Mouse (Mus musculus): Measurements from ENCODE around the gene Dhx33. TPM values are rescaled to one million over a fixed set of nuclear protein-coding genes. Genes with fewer than 3 reads are reported as not detected.

The Dhx33 gene
- total RNA-seq (2021): 10 to 100 TPM; 18.8 to 20.6 TPM
- long read RNA-seq, experiment 1, full-length matches to known transcripts: 8 of 12 reads
- long read RNA-seq, experiment 1, partial matches to known transcripts: 2 of 12 reads
- long read RNA-seq, experiment 1, other reads (novel, unspliced or antisense): 2 of 12 reads
- long read RNA-seq, experiment 2, full-length matches to known transcripts: 6 of 10 reads
- long read RNA-seq, experiment 2, partial matches to known transcripts: 0 of 10 reads
- long read RNA-seq, experiment 2, other reads (novel, unspliced or antisense): 4 of 10 reads

DNA sequence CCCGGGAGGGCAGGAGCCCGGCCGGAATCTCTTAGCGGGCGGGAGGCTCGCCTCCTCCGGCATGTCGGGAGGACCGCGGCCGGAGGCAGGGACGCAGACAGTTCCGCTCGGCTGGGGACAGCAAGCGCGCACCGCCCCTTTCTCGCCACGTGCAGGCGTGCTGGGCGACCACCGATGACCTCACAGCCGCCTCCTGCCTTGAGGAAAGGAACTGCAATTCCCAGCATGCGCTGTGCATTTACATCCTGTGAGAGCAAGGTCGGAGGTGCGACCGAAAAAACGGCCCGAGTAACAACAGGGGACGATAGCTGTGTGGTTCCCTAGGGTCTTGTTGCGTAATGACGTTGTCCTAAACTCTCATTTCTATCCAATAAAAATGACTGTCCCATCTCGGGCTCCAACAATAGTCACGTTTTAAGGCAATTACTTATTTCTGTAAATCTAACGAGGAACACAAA is at the start of gene Dhx33:
Gene Dhx33, minus strand, starts transcription at position 122 of the 458 bp plus-strand sequence.
- peak; percentile 97 to 98 for DNase-seq (ENCODE audit: low spot score in 2 of 2)
- intact Hi-C loops (cut with DNase I): loop anchor here (1.0 kb wide), 1 partner anchor 21 kb away; the partner anchor contains the start of gene C1qbp

DNA sequence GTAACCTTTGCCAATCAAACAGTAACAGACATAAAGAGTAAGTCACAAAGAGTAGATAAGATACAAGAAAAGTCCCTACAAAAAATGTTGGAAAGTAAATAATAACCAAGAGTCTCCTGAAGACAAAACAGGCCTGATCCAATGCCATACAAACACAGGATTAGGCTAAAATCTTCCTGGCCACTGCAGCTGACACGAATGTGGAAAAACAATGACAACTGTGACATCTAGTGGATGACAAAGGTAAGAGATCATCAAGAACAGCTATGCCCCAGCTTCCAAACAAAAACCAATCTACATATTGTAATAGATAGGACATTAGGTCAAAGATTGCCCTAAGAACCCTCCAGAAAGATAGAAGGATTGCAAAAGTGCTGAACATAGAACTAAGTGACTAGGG is 48.3 kb upstream of the Dhx33 start:
- DNase-seq (ENCODE audit: low spot score in 2 of 2): peak; percentile 30 to 60
- intact Hi-C loops (cut with DNase I): loop anchor here (5.0 kb wide), 1 partner anchor 35 kb away; the partner anchor contains the start of genes Derl2 and Mis12

DNA sequence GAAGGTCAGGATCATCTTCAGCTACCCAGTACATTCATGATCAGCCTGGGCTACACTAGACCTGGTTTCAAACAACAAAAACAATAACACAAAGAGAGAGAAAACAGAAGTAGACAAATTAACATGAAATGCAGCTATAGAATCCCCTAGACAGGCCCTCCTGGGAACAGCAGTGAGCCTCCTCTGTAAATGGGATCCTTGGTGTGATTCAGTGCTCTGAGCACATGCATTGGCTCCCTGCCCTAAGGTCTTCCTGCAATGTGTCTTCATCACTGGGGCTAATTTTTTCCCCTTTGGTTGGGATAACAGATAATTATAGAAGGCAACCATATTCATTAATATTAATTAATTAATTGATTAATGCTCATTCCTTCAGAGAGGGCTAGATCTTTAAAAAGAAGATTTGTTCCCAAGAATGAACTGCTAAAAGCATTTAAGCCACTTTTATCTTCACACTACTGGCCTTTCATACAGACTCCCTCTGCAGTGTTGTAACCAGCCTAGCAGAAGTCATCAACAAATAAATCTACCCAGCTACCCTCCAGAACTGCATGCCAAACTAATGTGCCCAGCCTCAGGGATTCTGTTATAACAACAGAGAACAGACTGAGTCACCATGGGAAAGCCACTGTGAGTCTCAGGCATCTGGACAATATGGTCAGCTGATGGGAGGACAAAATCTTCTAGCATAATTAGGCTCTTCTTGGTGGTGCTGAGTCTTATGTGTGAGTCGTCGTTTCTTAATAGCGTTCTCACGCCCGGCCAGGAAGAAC is 35.5 kb upstream of the Dhx33 start:
- no peak for DNase-seq (ENCODE audit: low spot score in 2 of 2)
- intact Hi-C loops (cut with DNase I): loop anchor here (10.0 kb wide), 1 partner anchor 285 kb away; no protein-coding TSS in a partner anchor

DNA sequence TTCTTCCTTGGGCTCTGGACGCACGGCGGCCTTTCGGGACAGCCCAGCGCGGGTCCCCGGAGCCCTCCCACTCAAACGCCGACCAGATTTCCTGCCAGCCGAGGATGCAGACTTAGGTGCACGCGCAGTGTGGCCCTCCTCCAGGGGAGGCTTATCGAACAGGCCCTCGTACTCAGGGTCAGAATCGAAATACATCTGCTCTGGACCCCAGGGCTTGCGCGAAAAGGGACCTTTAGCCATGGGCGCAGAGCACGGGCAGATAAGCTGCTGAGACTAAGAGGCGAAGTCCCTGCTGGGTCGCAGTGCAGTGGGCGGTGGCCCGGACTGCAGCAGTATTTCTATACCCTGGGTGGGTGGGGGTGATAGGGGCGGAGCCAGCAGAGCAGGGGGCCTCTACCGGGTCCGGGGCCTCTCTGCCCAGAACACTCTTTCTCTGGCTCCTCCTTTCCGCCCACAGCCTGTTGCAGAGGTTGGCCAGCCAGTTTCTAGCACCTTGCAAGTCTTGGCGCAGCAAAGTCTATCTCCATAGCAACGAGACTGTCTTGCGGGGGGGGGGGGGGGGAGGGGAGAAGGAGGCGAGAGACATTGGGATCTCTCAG is 29.0 kb upstream of the Dhx33 start, which contains the start of gene 6330403K07Rik:
Gene 6330403K07Rik, minus strand, starts transcription at position 351 of the 599 bp plus-strand sequence.
- intact Hi-C loops (cut with DNase I): loop anchor here (10.0 kb wide), 1 partner anchor 292 kb away; no protein-coding TSS in a partner anchor
- DNase-seq (ENCODE audit: low spot score in 2 of 2): peak; percentile 66 to 81

DNA sequence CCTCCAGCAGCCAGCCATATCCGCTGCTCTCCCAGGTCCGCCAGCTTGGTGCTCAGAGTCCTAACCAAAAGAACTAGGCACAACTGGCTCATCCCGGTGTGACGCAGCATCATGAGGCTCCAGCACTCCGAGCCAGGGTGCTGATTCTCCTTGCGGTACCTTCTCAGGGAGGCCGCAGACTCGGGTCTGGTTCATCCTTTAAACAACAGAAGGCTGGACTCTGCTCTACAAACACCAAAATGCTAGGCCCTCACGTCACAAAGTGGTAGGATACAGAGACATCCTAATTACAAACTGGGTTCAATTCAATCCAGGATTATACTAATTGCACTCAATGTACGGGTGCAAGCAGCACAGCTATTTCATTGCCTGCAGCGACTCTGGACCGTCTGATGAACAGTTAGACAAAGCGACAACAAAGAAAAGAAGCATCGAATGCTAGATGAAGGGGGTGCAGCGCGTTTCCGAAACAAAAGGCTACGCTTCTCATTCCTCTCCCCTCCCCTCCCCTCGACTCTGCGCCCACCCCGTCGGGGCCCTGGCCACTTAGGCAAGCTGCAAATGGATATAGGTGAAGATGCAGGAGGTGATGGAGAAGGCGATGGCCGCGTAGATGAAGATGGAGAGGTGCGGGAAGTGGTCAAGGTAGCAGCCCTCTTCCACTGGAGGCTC is 28.4 kb upstream of the Dhx33 start:
- peak; percentile 47 to 49 for DNase-seq (ENCODE audit: low spot score in 2 of 2)
- intact Hi-C loops (cut with DNase I): loop anchor here (10.0 kb wide), 1 partner anchor 292 kb away; no protein-coding TSS in a partner anchor

DNA sequence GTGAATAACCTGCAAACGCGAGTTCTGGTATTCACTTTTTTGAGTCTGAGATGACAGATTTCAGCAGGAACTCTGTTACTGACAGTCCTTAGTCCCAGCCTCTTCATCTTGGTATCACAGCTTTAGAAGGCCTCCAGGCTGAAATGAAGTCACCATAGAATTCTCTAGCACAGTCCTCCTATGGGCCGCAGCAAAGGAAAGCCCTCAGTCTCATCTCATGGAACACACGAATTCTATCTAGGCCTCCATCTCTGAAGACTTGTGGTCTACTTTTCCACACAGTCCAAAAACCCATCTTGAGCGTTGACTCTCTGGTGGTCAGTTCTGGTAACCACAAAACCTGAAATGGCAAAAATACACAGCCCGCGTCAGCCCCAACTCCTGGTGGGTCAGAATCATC is 27.8 kb upstream of the Dhx33 start:
- DNase-seq (ENCODE audit: low spot score in 2 of 2): no peak
- intact Hi-C loops (cut with DNase I): loop anchor here (10.0 kb wide), 1 partner anchor 293 kb away; no protein-coding TSS in a partner anchor

DNA sequence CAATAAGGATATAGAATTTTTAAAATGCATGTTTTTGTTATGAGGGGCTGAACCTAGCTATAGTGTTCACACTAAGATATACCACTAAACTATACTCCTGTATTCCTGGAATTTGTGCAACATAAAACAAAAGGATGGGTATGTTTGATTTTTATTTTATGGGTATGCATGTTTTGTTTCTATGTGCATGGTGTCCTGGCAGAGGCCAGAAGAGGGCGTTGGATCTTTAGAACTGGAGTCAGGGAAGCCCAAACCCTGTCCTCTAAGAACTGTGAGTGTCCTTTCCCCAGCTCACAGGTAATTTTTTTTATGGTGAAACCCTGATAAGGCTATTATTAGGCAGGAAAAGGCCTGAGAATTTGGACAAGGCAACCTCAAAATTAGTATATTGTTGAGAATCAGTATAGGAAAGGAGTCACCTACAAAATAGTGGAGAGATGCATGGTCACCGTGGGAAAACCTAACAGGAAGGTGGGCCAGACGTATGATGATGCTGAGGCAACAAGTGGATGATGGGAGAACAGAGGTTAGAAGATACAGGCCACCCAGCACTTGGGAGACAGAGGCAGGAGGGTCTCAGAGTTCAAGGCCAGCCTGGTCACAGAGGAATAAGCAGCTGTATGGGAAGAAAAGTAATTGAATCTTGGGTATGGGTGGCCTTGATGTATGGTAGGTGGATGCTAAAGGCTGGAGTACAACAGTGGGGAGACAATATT is 25.3 kb upstream of the Dhx33 start:
- DNase-seq (ENCODE audit: low spot score in 2 of 2): peak in 1 of 2 experiments; percentile 26

DNA sequence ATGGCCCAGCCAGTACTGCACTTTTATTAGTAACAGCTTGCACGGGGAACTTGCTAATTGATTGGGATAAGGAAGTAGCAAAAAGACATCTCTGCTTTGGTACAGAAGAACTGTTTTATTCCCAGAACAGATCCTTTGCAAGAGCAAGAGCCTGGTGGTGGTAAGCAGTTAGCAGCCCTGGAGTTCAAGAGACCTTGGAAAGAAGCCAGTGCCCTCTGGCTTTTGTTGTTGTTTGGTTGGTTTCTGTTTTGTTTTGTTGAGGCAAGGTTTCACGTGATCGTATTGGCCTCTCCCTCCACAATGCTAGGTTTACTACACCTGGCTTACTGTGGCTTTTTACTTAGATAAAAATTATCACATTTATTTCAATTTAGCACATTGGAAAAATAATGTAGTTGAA is 24.0 kb upstream of the Dhx33 start:
- intact Hi-C loops (cut with DNase I): no loop called here
- no peak for DNase-seq (ENCODE audit: low spot score in 2 of 2)

More for the DNA sequence above, 25.3 kb upstream of the Dhx33 start:
- intact Hi-C loops (cut with DNase I): loop anchor here (10.0 kb wide), 1 partner anchor 295 kb away; no protein-coding TSS in a partner anchor

DNA sequence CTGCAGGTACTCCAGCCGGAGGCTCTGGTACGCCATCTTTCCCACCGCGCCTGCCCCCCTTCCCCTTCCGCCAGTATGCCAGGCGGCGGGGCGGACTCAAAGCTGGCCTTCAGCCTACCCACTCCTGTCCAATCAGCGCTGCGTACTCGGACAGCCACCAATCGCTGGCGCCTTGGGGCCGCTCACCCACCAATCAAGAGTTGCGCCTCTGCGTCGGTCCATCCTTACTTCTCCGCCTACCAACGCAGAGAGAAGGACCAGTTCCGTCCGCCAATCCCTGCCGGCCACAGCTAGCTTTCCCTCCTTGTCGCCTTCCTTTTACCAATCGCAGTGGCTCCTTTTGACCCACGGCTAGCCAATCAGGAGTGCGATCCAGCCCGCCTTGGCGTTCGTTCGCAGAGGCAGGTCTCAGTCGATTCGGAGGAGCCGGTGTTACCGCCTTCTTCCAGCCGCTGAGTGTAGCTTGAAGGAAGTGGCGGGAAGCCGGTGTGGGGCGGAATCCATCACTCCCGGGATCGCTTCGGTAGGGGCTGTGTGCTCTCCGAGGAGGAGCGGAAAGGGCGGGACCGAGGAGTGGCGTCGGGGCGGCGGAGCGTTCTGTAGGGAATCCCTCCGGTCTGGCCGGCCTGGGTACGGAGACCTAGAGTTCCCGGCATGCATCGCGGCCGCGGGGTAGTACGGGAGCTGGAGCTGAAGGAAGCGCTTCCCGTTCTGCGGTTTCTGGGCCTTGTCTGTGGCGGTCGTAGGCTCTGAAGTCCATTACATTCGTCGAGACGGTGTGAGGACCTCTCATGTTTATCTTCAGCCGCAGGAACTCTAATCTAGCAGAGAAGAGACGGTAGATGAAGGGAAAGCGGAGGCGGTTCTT is 15.2 kb upstream of the Dhx33 start, which contains the start of the genes Mis12 and Derl2:
Gene Mis12, plus strand, starts transcription at position 411 of the 868 bp plus-strand sequence.
Gene Derl2, minus strand, starts transcription at position 641 of the 868 bp plus-strand sequence.
- intact Hi-C loops (cut with DNase I): loop anchor here (5.0 kb wide), 1 partner anchor 33 kb away; no protein-coding TSS in a partner anchor
- peak; percentile 99 for DNase-seq (ENCODE audit: low spot score in 2 of 2)

DNA sequence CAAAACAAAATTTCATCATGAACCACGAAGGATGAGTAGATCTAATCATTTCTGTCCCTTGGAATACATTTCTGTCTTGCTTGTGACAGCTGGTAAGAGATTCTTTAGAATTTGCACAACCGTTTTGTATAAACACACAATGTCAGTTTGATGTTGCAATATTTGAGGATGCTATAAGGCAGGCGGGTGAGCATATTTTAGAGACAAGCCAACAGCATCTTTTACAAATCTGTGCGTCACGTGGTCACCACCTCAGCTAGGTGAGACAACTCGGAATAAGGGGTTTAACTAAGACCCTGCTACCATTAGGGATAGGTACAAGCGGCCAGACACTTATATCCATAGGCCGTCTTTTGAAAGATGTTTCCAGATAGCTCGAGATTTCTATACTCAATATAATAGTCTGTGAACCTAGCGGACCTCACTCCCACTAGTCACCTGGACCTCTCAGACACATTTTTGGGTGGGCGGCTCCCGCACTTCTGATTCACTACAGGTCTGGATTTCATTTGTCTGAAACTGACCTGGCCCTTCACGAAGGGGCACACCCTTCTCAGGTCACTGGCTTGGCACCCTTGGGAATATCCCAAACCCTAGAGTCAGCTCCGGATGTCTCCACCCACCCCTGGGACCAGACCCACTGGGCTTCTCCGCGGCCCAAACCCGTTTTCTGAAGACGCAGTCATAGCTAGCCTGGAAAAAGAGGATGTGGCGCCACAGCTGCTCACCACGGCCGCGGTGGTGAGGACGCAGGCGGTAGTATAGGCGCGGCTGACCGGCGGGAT is 14.4 kb upstream of the Dhx33 start:
- DNase-seq (ENCODE audit: low spot score in 2 of 2): peak; percentile 15 to 16
- intact Hi-C loops (cut with DNase I): loop anchor here (5.0 kb wide), 1 partner anchor 34 kb away; no protein-coding TSS in a partner anchor

DNA sequence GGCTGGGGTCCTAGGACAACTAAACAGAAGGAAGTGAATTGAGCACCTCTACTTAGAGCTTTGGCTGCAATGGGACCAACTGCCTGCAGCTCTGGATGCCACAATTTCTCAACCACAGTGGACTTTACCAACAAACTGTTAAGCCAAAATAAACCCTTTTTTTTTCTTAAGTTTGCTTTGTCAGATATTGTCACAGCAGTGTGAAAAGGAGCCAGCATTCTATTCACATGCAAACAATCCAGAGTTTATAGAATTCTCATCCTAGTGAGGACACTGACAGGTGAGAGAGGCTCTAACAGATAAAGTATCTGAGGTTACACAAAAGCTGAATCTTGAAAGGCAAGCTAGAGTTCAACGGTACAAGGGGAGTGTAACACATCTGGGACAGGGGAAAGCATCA is 12.8 kb upstream of the Dhx33 start:
- DNase-seq (ENCODE audit: low spot score in 2 of 2): no peak
- intact Hi-C loops (cut with DNase I): loop anchor here (5.0 kb wide), 1 partner anchor 35 kb away; no protein-coding TSS in a partner anchor

DNA sequence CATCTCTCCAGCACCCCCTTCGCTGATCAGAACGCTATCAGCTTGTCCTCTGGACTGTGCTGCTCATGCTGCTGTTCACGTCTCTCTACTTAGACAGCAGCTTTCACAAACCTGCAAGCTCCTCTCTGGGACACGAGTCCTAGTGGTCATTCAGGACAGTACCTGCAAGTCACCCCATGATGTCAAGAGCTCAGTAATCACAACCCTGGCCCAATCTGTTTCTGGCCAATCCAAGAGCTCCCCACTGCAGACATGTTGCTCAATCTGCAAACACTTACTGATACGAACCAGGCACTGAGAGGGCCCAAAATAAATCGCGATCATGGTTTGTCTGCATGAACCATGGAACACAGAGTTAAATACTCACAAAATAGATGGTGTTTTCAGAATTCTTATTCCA is 8.5 kb upstream of the Dhx33 start:
- intact Hi-C loops (cut with DNase I): no loop called here
- no peak for DNase-seq (ENCODE audit: low spot score in 2 of 2)

DNA sequence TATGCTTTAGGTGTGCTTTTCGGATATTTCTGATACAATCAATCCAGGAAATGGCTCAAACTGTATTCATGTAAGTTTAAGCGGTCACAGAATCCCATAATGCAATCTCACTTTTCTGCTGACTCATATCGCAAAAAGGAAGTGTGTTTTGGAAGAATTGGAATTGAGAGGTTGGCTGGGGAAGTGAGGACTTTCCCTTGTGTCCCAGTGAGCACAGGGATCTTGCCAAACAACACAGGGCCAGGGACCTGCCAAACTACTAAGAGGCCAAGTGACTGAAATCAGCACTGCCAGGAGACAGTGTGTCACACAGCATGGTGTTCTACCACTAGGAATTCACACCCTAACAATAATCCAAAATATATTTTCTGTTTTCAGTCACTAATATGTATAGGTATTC is 4.1 kb upstream of the Dhx33 start:
- DNase-seq (ENCODE audit: low spot score in 2 of 2): no peak
- intact Hi-C loops (cut with DNase I): no loop called here

DNA sequence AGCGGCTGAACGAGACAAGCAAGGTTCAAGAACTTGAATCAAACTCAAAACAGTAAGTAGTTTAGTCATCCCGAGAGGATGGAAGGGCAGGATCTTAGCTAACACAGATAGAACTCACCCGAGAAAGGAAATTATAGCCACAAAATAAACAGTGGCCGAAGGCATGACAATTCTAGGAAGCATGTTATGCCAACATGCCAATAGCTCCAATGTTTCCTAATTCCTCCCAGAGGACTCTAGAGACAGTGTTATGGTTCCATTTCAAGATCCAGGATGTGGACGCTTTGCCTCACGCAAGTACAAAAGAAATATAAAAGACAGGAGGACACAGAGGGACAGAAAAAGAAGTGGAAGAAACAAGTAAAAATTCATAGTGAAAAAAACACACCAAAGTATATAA is 3.6 kb upstream of the Dhx33 start:
- intact Hi-C loops (cut with DNase I): no loop called here

DNA sequence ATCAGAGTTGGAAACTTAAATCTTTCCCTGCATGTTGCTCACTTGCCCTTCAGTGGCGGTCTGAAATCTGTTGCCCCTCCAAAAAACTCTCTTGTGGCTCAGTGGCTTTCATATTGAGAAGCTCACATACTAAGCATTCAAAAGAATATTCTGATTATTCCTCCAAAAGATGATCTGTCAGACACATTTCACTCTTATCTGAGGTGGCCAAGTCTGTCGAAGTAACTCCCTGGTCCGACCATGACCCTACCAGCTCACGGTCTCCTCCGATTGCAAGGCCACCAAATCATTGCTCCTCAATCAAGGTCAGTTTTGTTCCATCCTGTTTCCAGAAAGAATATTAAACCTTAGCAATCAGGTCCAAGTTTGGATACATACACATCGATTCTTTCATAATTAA is 2.8 kb upstream of the Dhx33 start:
- intact Hi-C loops (cut with DNase I): no loop called here
- no peak for DNase-seq (ENCODE audit: low spot score in 2 of 2)

More for the DNA sequence above, 3.6 kb upstream of the Dhx33 start:
- no peak for DNase-seq (ENCODE audit: low spot score in 2 of 2)

DNA sequence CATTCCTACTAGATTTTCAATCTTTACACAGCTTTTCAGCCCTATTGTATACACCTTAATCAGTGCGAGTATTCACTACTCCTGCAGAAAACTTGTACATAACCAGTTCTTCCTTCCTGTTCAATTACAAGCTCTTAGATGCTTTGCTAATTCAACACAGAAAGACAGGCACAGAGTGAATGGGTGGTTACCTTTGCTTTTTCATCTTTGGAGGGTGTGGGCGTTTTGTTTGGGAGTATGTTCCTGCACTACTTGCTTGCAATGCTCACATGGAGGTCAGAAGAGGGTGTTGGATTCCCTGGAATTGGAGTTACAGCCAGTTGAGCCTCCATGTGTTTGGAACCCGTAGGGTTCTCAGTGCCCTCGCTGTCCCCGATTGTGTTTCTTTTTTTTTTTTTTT is 809 bp upstream of the Dhx33 start:
- intact Hi-C loops (cut with DNase I): no loop called here
- no peak for DNase-seq (ENCODE audit: low spot score in 2 of 2)
